Mouse (Mus musculus): ENCODE results near the gene Gm10282.

The Gm10282 gene

DNA sequence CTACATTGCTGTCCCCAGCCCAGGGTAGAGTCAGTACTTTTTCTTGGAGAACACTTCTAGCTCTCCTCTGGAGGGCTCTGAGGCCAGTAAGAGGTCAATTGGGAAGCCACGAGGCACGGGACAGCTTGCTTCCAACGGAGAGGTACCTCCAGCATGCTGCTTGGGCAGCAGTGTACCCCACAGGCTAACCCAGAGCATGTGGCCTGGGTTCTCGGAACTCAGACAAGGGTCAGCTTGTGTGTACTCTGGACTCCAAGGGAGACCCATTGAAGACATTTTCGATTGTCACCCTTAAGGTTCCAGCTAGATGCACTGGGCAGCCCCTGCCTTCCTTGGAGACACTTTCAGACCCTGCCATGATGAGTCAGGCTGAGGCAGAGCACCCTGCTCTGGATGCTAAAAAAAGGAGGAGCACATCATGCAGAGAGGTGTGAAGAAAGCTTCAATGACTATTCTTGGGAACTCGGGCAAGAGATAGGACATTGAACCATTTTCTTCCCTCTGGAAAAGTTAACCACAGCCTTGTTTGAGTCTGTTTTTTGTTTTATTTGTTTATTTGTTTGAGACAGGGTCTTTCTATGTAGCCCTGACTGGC is 18.2 kb upstream of the Gm10282 start:
- DNase-seq (ENCODE audit: low spot score in 2 of 2), result no peak

DNA sequence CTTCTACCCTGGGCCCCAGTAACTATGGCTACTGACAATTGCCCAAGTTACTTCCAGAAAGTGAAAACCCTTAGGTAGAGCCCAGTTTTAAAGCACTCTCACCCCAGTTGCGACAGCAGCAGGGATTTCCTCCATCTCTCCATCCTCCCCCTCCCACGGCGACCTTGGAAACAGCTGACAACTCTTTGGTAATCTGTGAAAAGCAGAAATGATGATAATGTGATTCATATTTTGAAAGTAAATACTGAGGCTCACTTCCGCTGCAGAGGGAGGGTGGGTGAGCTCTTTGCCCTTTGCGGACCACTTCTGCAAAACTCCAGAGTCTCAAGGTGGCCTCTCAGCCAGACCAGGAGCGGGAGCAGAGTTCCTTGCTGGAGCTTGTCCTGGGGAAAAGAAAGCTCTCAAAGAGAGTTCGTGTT is 17.4 kb upstream of the Gm10282 start:
- DNase-seq (ENCODE audit: low spot score in 2 of 2), result no peak

GRCm38 (mm10) chr8:72321635-72322441 is 16.8 kb upstream of the Gm10282 start:
- DNase-seq (ENCODE audit: low spot score in 2 of 2), result no peak

DNA sequence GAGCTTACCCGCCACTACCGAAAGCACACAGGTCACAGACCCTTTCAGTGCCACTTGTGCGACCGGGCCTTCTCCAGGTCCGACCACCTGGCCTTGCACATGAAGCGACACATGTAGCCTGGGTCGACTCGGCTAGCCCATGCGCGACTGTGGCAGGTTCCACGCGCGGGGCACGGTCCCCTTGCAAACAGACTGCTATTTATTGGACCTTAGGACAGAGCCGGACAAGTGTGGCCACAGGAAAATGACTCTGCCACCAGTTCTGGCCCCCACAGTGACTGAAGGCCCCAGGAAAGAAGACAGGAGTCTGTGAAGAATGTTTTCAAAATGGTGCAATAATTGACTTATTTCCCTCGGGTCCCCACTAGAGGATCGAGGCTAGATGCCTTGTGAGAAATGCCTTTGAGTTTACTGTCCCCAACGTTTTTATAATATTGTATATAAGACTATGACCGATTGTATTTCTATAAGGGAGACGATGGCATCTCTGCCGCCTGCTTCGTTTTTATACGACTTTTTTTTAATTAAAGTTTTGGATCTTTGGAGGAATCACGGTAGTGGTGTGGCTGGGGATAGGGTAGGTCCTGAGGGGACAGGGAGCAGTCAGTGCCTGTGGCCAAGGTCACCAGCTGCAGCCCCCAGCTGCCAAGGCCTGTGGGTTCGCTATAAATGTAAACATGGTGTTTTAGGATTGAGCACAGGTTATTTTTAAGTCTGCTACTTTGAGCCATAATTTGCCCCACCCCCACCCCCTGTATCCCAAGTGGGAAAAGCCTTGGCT is 15.9 kb upstream of the Gm10282 start:
- no peak for DNase-seq (ENCODE audit: low spot score in 2 of 2)

DNA sequence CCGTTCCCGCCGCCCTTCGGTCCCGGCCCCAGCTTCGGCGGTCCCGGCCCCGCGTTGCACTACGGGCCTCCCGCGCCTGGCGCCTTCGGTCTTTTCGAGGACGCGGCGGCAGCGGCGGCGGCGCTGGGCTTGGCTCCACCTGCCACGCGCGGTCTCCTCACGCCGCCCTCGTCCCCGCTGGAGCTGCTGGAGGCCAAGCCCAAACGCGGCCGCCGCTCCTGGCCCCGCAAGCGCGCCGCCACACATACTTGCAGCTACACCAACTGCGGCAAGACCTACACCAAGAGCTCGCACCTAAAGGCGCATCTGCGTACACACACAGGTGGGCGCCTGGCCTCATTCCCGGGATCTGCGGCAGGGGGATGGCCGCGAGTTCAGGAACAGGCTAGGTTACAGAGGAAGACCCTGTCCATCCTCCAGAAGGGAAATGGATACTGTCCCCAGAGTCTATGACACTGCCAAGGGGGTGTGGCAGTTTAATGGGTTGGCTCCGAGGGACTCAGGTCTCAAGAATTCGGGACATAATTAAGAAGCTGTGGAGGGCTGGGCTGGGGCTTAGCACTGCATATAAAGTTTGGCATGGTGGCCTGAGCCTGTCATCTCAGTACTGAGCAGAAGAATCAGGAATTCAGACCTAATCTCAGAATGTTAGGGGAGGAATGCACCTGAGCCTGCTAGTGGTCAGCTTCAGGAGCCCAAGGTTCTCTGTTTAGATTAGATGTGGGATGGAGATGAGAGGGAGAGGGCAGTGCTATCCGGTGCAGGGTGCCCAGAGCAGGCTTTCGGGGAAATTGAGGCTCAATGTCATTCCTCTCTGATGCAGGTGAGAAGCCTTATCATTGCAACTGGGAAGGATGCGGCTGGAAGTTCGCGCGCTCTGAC is 15.1 kb upstream of the Gm10282 start:
- no peak for DNase-seq (ENCODE audit: low spot score in 2 of 2)

GRCm38 (mm10) chr8:72319397-72319796 is 14.3 kb upstream of the Gm10282 start:
- no peak for DNase-seq (ENCODE audit: low spot score in 2 of 2)

GRCm38 (mm10) chr8:72318801-72319322 is 13.8 kb upstream of the Gm10282 start, which contains the start of gene Klf2:
Gene Klf2, plus strand, starts transcription at chr8:72319033.
- peak; percentile 86 to 91 for DNase-seq (ENCODE audit: low spot score in 2 of 2)

GRCm38 (mm10) chr8:72317741-72318301 is 12.8 kb upstream of the Gm10282 start:
- DNase-seq (ENCODE audit: low spot score in 2 of 2), result no peak

GRCm38 (mm10) chr8:72316053-72316695 is 11.1 kb upstream of the Gm10282 start:
- no peak for DNase-seq (ENCODE audit: low spot score in 2 of 2)

DNA sequence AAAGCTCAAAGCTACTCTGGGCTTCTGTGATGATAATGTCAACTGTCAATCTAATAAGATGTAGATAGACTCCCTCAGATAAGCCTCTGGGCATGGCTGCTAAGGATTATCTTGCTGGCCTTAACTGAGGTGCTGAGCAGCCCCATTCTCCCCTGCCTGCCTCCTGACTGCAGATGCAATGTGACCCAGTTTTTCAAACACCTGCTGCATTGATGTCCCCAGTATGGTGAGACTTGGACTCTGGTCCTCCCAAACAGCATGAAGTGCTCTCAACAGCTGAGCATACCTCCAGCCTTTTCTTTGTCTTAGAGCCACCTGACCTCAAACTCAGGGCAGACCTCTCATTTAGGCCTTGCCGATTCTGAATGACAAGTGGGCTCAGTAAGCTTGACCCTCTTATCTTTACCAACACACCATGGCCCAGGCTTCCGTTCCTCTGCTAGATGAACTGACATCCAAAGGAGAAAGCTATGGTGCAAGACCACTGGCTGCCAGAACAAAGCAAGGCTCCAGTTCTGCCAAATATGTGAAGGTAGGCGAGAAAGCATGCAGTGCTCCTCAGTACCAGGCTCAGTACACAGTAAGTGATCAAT is 8.0 kb upstream of the Gm10282 start:
- peak; percentile 57 to 72 for DNase-seq (ENCODE audit: low spot score in 2 of 2)

DNA sequence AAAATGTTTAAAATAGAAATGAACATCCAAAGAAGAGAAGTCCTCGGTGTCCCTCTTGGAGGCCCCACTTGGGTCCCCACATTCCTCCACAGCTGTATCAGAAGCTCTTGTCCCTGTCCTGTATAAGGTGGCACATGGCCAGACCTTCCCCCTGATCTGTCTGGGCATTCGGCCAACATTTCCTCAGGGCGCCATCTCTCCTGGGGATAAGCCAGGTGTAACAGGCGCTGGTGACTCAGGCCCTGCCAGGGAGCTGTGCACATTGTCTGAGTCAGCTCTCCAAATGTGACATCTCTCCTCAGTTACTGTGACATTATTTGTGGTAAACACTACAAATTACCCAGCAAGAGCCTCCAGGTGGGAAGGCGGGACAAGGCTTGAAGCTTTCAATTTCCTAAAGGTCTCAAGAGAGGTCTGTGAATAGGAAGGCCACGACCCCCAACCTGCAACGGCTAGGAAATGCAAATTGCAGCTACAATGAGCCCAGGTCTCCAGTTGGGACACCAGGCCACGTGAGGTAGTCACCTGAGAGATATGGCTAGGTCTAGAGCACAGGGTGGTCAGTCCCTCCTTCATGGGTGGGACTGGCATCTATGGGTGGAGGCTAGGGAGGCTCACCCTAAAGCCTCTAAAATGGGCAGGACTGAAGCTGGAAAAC is 5.9 kb upstream of the Gm10282 start:
- no peak for DNase-seq (ENCODE audit: low spot score in 2 of 2)

GRCm38 (mm10) chr8:72308276-72308675 is 3.2 kb upstream of the Gm10282 start:
- no peak for DNase-seq (ENCODE audit: low spot score in 2 of 2)

DNA sequence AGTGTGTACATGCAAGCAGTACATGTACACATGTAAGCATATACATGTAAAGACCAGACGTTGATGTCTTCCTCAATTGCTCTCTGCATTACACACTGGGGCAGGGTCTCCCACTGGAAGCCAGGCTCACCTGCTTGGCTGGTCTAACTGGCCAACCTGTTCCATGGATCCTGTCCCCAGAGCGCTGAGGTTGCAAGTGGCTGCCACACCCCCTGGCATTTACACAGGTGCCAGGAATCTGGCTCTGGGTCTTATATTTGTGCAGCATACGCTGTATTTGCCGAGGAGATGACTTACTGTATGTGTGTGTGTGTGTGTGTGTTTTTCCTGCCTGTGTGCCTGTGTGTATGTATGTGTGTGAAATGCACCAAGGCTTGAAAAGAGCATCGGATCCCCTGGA is 1.9 kb upstream of the Gm10282 start:
- no peak for DNase-seq (ENCODE audit: low spot score in 2 of 2)

- DNase-seq (ENCODE audit: low spot score in 2 of 2), result no peak
These were observed 1.4 kb downstream of the Gm10282 start for GRCm38 (mm10) chr8:72303633-72304032.

DNA sequence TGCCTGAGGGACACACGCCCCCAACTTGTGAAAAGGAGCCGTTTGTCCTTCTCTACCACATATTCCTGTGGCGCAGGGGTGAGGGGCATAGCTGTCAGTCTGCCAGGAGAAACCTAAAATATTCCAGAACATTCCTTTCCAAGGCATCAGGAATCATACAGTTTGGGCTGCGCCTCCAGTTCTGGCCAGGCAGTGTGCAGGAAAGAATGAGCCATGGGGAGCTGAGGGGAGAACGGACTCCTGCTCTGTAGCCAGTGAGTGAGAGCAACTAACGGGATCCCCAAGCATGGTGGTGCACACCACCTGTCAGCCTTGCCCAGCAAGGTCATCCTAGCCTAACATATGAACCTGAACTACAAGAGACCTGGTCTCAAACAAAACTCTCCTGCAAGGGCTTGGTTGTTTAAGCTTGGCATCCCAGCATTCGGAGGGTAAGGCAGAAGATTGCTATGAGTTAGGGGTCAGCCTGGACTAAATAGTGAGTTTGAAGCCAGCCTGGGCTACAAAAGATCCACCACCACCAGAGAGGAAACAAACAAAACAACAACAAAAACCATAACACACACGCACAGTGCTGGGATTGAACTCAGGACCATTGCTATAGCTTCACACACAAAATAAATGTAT is 2.0 kb downstream of the Gm10282 start:
- no peak for DNase-seq (ENCODE audit: low spot score in 2 of 2)

DNA sequence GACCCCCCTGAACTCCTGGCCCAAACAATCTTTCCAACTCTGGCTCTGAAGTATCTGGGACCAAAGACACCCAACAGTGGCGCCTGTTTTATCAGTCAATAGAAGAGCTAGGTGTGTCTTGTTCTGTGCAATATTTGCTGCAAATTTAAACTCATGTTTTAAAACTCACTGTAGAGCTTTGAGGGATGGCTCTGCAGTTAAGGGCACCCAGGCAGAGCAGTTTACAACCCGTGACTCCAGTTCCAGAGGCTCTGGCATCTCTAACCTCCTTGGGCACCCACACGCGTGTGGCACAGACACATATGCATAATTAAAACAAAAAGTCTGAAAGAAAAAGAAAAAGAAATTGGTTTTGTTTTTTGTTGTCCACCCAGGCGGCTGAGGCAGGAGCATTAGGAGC is 3.6 kb downstream of the Gm10282 start:
- no peak for DNase-seq (ENCODE audit: low spot score in 2 of 2)

- DNase-seq (ENCODE audit: low spot score in 2 of 2), result no peak
These were observed 4.2 kb downstream of the Gm10282 start for GRCm38 (mm10) chr8:72300654-72301400.

DNA sequence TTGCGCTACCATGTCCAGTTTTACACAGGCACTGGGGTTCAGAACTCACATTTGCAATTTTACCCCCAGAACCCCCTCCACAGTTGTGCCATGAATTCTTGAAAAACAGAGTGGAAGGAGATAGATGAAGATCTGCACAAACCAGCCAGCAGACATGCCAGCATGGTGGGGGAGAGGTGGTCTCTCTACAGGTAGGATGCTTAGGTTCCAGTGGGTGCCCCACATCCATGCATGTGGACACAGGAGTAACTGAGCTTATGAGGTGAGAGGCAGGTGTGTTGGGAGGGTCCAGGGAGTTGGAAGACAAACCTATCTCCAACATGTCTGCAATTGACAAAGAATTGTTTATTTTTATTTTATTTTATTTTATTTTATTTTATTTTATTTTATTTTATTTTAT is 6.1 kb downstream of the Gm10282 start:
- DNase-seq (ENCODE audit: low spot score in 2 of 2), result no peak
